Mouse (Mus musculus) stomach, embryonic 16.5 days (tissue): Measurements from ENCODE around the gene Tmem189. TPM values are rescaled to one million over a fixed set of nuclear protein-coding genes. Genes with fewer than 3 reads are reported as not detected.

Experiments used
- ATAC-seq: fragments of 200-750 bp; cut with Nextera tagmentation; 2 replicates; pipeline ENCODE4 v1.8.0; 2017; ENCODE audit warnings: moderate number of reproducible peaks, moderate TSS enrichment; ENCODE audit not compliant: insufficient read depth, low FRiP score
- H3K27ac ChIP-seq: fragments of 300-500 bp; sonication (generic); 2 replicates; pipeline ENCODE4 v1.5.1; 2014; ENCODE audit warnings: low read length
- H3K27me3 ChIP-seq: fragments of 300-500 bp; sonication (generic); 2 replicates; pipeline ENCODE4 v1.6.1; 2014; ENCODE audit warnings: low read length, control low read depth, mixed read lengths; ENCODE audit not compliant: control insufficient read depth, insufficient read depth
- H3K36me3 ChIP-seq: fragments of 300-500 bp; sonication (generic); 2 replicates; pipeline ENCODE4 v1.6.1; 2014; ENCODE audit warnings: low read length; ENCODE audit not compliant: control insufficient read depth, insufficient read depth
- H3K4me1 ChIP-seq: fragments of 300-500 bp; sonication (generic); 2 replicates; pipeline ENCODE4 v1.6.1; 2014; ENCODE audit warnings: low read length, control low read depth, mixed read lengths; ENCODE audit not compliant: control insufficient read depth, insufficient read depth
- H3K4me2 ChIP-seq: fragments of 300-500 bp; sonication (generic); 2 replicates; pipeline ENCODE4 v1.6.1; 2014; ENCODE audit warnings: low read depth, low read length, mixed read lengths
- H3K4me3 ChIP-seq: fragments of 300-500 bp; sonication (generic); replicated peaks from 2 replicates; pipeline ENCODE4 v1.5.1; 2014; ENCODE audit warnings: mild to moderate bottlenecking, low read length
- H3K9ac ChIP-seq: fragments of 300-500 bp; sonication (generic); 2 replicates; pipeline ENCODE4 v1.6.1; 2014; ENCODE audit warnings: low read length
- H3K9me3 ChIP-seq: fragments of 300-500 bp; sonication (generic); replicated peaks from 2 replicates; pipeline ENCODE4 v1.6.1; 2016; ENCODE audit warnings: low read length, control low read depth; ENCODE audit not compliant: control insufficient read depth
- WGBS: fragments of 180-500 bp; shearing (Covaris S2); extraction: QIAGEN DNeasy Blood & Tissue Kit; methylation state at CpG from one replicate; pipeline ENCODE4 v1.1.7; 2014; 5-methylcytosine and 5-hydroxymethylcytosine counted together
- polyA plus RNA-seq: library from polyadenylated mRNA; unstranded; fragments of >200 nt; fragmentation: Nextera tagmentation; extraction: Ambion mirVana; gene quantifications from 2 replicates; pipeline ENCODE4 v1.2.1, GENCODE M21; 2015

The Tmem189 gene
- polyA plus RNA-seq, 1 experiment from 2014 or later = 35.7 TPM

DNA sequence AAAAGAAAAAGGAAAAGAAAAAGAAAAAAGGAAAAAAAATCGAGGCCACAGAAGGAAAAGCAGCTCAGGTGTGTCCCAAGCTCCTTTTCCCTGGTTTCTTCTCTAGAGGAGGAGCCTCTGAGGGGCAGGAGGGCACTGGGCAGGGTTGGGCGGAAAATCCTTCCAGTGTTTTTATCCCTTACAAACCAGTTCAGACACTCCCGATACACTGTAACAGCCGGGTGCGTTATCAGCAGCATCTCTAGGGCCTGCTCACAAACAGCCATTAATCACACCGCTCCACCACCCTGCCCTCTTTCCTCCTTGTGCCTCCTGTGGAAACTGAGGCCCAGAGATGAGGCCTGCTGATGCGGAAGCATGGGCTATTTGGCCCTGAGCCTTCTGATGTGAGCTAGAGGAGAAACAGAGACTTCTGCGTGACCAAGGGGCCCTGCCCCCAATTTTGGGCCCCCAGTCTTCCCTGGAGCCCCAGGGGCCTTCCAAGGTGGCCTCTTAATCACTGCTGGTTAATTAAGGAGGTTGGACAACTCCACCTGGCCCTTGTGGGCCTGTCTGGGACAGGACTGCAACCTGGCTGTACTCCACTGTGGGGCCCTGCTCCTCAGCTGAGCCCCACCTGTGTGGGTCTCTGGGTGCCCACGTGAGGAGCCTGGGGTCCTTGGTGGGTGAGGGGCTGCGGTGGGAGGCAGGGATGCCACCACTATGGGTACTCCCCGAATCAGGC lies 31.7 kb upstream of the Tmem189 start:
- 59% methylated on average over 11 of the region's 11 CpGs for WGBS
- peak; percentile 63 for ATAC-seq
- Histone ChIP-seq H3K36me3 (no peaks in the 10 kb centered on the region), H3K4me2 (no peak overlapping the region), H3K4me3 (no peak overlapping the region), H3K27me3 (no peaks in the 10 kb centered on the region), H3K27ac (peak overlapping the region; percentile 56; the same call in 1 of the 2 replicates), H3K9me3 (no peaks in the 10 kb centered on the region), H3K9ac (0 out of 2 replicates have a peak overlapping the region, but pooled peaks have one; percentile 43), H3K4me1 (peaks cover 6% of the 10 kb centered on the region; the same call in 1 of the 2 replicates)

DNA sequence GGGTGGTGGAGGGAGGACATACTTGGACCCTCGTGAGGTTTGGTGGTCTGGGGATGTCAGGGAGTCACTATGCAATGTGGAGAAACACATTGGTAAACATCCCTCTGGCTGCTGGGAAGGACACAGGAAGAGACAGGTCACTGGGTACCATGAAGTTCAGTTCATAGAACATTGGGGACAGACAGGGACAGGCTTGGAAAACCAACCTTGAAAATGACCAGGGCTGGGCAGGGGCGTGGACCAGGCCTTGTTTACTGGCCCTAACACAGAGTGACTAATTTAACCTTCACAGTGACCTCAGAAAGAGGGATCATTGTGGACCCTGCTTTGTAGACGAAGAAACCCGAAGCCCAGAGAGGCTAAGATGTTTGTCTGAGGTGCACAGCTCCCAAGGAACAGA lies 29.9 kb upstream of the Tmem189 start:
- H3K9me3 ChIP-seq = no peaks in the 10 kb centered on the region
- no peak overlapping the region for H3K4me3 ChIP-seq
- no peak for ATAC-seq
- H3K4me1 ChIP-seq = peaks cover 6% of the 10 kb centered on the region; the same call in 1 of the 2 replicates
- H3K9ac ChIP-seq = no peak overlapping the region
- WGBS = 85% methylated on average over 4 of the region's 4 CpGs
- H3K4me2 ChIP-seq = no peak overlapping the region
- no peaks in the 10 kb centered on the region for H3K27me3 ChIP-seq
- H3K27ac ChIP-seq = no peak overlapping the region
- H3K36me3 ChIP-seq = no peaks in the 10 kb centered on the region

DNA sequence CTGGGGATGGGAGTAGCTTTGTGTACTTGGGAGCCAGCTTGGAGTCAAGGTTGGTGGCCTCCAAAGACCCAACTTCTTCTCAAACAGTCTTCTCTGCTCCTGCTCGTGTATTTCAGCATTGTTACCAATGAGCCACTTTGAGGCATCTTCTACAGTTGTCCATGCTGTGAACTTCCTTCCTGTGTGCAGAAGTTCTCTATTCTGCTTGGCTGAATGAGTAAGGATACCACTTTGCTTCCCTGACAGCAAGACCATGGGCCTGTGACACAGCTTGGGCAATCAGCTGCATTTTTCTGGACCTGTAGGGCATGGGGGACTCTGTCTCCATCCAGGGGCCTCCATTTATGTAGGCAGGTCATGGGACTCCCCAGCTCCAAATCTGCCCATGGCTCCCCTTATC lies 27.6 kb upstream of the Tmem189 start:
- no peaks in the 10 kb centered on the region for H3K36me3 ChIP-seq
- H3K27me3 ChIP-seq = no peaks in the 10 kb centered on the region
- H3K4me3 ChIP-seq = no peak overlapping the region
- no peak overlapping the region for H3K27ac ChIP-seq
- peaks cover 6% of the 10 kb centered on the region; the same call in 1 of the 2 replicates for H3K4me1 ChIP-seq
- WGBS = 60% methylated on average over 1 of the region's 1 CpGs
- H3K9ac ChIP-seq = no peak overlapping the region
- no peaks in the 10 kb centered on the region for H3K9me3 ChIP-seq
- no peak overlapping the region for H3K4me2 ChIP-seq
- no peak for ATAC-seq

DNA sequence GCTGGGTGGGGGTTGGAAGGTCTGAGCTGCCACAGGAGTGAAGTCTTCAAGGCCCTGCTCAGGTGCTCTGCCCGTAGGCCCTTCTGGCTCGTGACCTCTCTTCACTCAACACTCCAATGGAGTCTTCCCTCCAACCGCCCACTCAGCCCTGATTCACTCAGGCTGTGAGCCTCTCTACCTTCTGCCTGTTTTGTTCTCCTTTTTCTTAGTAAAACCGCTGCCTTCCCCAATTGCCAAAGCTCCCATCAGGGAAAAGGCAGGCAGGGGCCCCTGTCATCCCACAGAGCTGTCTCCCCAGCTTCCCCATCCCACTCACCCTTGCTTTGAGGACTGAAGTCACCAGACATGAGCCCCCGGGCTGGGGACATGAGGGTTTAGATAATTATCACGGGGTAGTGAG lies 25.4 kb upstream of the Tmem189 start:
- Histone ChIP-seq H3K4me3 (no peak overlapping the region), H3K4me2 (no peak overlapping the region), H3K27ac (no peak overlapping the region), H3K36me3 (no peaks in the 10 kb centered on the region), H3K9me3 (no peaks in the 10 kb centered on the region), H3K27me3 (no peaks in the 10 kb centered on the region), H3K4me1 (peaks cover 3% of the 10 kb centered on the region; the same call in 1 of the 2 replicates), H3K9ac (no peak overlapping the region)
- 68% methylated on average over 6 of the region's 6 CpGs for WGBS
- ATAC-seq = no peak

DNA sequence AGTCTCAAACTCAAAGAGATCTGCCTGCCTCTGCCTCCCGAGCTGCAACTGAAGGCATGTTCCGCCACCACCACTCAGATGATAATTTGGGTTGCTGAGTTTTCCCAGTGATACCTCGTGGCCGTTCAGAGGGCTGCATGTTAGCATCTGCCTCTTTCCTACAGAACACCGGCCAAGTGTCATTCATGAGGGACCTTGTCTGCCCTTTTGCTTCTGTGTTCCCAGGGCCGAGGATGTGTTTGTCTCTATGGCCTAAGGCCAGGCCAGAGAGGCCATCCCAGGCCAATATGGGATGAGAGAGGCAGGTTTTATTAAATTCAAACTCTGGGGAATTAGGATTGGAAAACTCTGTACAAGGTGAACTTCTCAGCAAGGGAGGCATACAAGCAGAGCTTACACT lies 24.7 kb upstream of the Tmem189 start:
- H3K27ac ChIP-seq = no peak overlapping the region
- H3K36me3 ChIP-seq = no peaks in the 10 kb centered on the region
- no peaks in the 10 kb centered on the region for H3K9me3 ChIP-seq
- no peak for ATAC-seq
- H3K27me3 ChIP-seq = no peaks in the 10 kb centered on the region
- no peak overlapping the region for H3K4me3 ChIP-seq
- no peak overlapping the region for H3K4me2 ChIP-seq
- H3K9ac ChIP-seq = no peak overlapping the region
- H3K4me1 ChIP-seq = peaks cover 5% of the 10 kb centered on the region; the same call in 1 of the 2 replicates
- 84% methylated on average over 6 of the region's 6 CpGs for WGBS

DNA sequence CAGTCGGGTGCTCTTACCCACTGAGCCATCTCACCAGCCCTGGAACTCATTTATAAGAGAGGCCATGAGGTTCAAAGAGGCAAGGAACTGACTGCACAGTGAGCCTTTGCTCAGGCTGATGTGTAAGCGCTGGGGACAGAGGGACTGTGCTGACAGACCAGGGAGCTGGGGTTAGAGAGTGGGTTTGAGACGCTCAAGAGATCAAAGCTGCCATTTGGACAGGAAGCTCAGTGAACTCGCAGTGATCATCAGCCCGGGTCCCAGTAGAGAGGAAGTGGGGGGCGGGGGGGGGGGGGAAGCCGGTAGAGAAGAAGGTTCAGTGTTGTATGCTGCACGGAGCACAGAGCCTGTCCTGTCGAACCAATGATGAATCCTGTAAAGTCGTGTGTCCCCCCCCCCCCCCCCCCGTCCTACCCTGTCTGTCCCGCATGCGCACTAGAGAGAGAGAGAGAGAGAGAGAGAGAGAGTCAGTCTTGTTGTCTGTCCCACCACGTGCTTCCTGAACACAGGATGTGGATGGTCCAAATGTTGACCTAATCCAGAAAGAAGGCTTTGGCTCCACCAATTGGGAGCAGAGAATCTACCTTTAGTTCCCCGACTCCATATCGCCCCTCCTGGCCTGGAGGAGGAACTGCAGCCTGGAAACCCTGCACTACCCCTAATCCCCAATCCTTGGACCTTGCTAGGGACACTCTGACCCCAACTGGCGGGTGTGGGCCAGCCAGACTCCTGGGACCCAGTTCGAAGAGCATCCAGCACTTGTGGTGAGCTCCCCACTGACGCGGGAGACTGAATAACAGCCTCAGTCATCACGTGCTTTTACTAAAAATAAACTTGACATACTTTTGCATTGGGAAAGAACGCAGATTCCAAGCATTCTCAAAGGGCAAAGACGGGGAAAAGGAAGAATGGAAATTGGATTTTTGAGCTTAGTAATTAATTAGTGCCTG lies 23.5 kb upstream of the Tmem189 start:
- Histone ChIP-seq H3K4me2 (no peak overlapping the region), H3K27ac (no peak overlapping the region), H3K9me3 (no peaks in the 10 kb centered on the region), H3K4me1 (peaks cover 5% of the 10 kb centered on the region; the same call in 1 of the 2 replicates), H3K36me3 (no peaks in the 10 kb centered on the region), H3K4me3 (no peak overlapping the region), H3K9ac (no peak overlapping the region), H3K27me3 (no peaks in the 10 kb centered on the region)
- ATAC-seq = no peak
- 61% methylated on average over 21 of the region's 23 CpGs for WGBS

DNA sequence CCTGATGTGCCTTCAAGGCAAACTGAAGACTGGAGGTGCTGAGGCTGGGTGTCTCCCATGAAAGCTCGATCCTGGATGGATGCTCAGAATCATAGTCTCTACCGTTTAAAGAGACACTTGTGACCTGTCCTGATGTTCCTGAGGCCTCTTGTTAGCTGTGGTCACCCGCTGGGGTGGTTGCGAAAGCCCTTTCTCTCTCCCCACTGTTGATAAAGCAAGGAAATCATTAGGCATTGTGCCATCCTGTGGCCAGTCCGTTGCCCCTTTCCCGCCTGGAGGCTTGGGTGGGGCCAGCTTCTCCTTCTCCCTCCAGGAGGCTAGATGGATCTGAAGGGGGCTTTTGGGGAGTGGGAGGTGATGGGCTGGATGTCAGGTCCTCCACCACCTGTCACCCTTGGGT lies 21.0 kb upstream of the Tmem189 start:
- H3K27ac ChIP-seq = no peak overlapping the region
- H3K4me2 ChIP-seq = no peak overlapping the region
- no peak for ATAC-seq
- no peaks in the 10 kb centered on the region for H3K9me3 ChIP-seq
- no peaks in the 10 kb centered on the region for H3K36me3 ChIP-seq
- H3K4me3 ChIP-seq = no peak overlapping the region
- H3K4me1 ChIP-seq = peaks cover 8% of the 10 kb centered on the region; the same call in 1 of the 2 replicates
- WGBS = 54% methylated on average over 6 of the region's 6 CpGs
- H3K9ac ChIP-seq = no peak overlapping the region; the same call in 1 of the 2 replicates
- H3K27me3 ChIP-seq = no peaks in the 10 kb centered on the region

DNA sequence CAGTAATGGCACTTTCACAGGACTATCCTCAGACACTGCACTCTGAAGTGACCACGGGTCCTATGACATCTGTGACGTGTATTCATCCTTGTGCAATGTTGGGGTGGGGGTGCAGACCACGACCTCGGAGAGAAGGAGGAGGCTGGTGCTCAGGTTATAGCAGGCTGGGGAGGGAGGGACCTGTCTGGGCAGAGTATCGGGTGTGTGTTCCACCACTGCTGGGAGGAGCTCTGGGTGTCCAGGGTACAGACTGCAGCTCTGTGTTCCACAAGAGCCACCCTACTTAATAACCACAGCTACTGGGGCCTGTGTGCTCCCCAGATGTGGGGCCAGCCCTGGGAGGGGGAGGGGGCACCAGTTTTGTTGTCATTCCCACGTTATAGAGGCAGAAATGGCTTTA lies 20.3 kb upstream of the Tmem189 start:
- Histone ChIP-seq H3K9ac (peak overlapping the region; percentile 43), H3K4me3 (no peak overlapping the region), H3K36me3 (no peaks in the 10 kb centered on the region), H3K9me3 (no peaks in the 10 kb centered on the region), H3K4me2 (no peak overlapping the region), H3K27ac (no peak overlapping the region; the same call in 1 of the 2 replicates), H3K4me1 (peaks cover 8% of the 10 kb centered on the region; the same call in 1 of the 2 replicates), H3K27me3 (no peaks in the 10 kb centered on the region)
- no peak for ATAC-seq
- 63% methylated on average over 6 of the region's 6 CpGs for WGBS

DNA sequence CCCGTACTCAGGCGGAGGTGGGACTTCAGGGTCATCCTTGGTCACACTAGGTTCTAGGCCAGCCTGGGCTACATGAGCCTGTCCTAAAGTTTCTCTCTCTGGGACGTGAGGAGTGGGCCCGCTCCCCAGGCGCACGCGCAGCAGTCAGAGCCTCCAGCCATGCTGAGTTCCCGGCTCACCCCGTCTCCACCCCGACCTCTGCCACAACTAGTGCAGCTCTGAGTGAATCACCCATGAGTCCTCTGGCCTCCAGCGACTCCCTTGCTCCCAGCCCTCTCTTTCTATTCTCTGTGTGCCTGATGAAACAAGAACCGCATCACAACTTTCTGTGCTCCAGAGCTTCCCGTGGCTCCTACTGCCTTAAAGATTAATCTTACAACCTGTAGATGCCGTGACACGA lies 18.8 kb upstream of the Tmem189 start:
- Histone ChIP-seq H3K4me2 (no peak overlapping the region), H3K4me3 (no peak overlapping the region), H3K27ac (no peak overlapping the region), H3K36me3 (no peaks in the 10 kb centered on the region), H3K27me3 (no peaks in the 10 kb centered on the region), H3K9me3 (no peaks in the 10 kb centered on the region), H3K9ac (no peak overlapping the region), H3K4me1 (peaks cover 8% of the 10 kb centered on the region; the same call in 1 of the 2 replicates)
- WGBS = 47% methylated on average over 15 of the region's 15 CpGs
- no peak for ATAC-seq
